Comparison of ENCODE assay signal across 8 mouse cellular contexts in genomic region chr15:81480977-81481379, GRCm38 (mm10). TPM values are rescaled to one million over a fixed set of nuclear protein-coding genes. Genes with fewer than 3 reads are reported as not detected.
A peak's percentile ranks its signal among the peaks of the same experiment; 100 is the strongest.
DNase-seq lines count a peak whose midpoint lies in the region; ATAC-seq and TF ChIP-seq lines count a peak whose summit lies in the region.

No protein-coding gene starts in this region.

- no peaks in the 10 kb centered on the region for H3K9me3 ChIP-seq in CH12.LX (replicated peaks; ENCODE audit: low read length)
- no peaks in the 10 kb centered on the region for H3K9me3 ChIP-seq in embryonic facial prominence, embryonic 10.5 days
- no peaks in the 10 kb centered on the region for H3K9me3 ChIP-seq in heart, embryonic 16.5 days (replicated peaks; ENCODE audit: control insufficient read depth, low read length)
- H3K9me3 ChIP-seq in megakaryocyte, embryonic 14.5 days = peaks cover 6% of the 10 kb centered on the region

- in situ Hi-C loops in CH12.LX (cut with MboI; ENCODE audit: low pct_ligation_motif_present, low pct_unique_long_range_greater_than_20kb, low sequenced_read_pairs) = loop anchor here (10.0 kb wide), 1 partner anchor 104 kb away; the partner anchor contains the start of gene Ep300

- H3K9ac ChIP-seq in CH12.LX (ENCODE audit: insufficient read depth, low read depth) = peak overlapping the region; percentile 12; the same call in 1 of the 2 replicates
- H3K9ac ChIP-seq in heart, embryonic 16.5 days (ENCODE audit: low read length) = peak overlapping the region; percentile 8

- peak overlapping the region in 2 of 3 experiments; percentile 17 to 37 for H3K4me3 ChIP-seq in CH12.LX (replicated peaks in 1 of 3; ENCODE audit: low read depth in 2 of 3, low read length in 2 of 3, poor library complexity in 1 of 3)
- peak overlapping the region; percentile 46 for H3K4me3 ChIP-seq in embryonic facial prominence, embryonic 10.5 days
- peak overlapping the region; percentile 48 for H3K4me3 ChIP-seq in heart, embryonic 16.5 days (ENCODE audit: low read length)
- H3K4me3 ChIP-seq in megakaryocyte, embryonic 14.5 days (replicated peaks) = peak overlapping the region; percentile 89

- DNase-seq in CH12.LX (ENCODE audit: extremely low read depth) = peak; percentile 33
- peak; percentile 54 for DNase-seq in embryonic facial prominence, embryonic 10.5 days (ENCODE audit: low spot score)
- peak; percentile 72 to 75 for DNase-seq in kidney, postnatal 36 days
- peak; percentile 21 to 47 for DNase-seq in spleen, postnatal 14 days (ENCODE audit: low spot score in 2 of 2)
- no peak for DNase-seq in layer of hippocampus, postnatal 25 days (ENCODE audit: extremely low spot score in 1 of 2, low spot score in 1 of 2)

- no peaks in the 10 kb centered on the region for H3K79me2 ChIP-seq in CH12.LX (replicated peaks; ENCODE audit: control insufficient read depth, extremely low read depth, insufficient read depth, poor library complexity, severe bottlenecking)

- 14% methylated on average over 13 of the region's 13 CpGs for WGBS in embryonic facial prominence, embryonic 10.5 days
- 15% methylated on average over 13 of the region's 13 CpGs for WGBS in heart, embryonic 16.5 days

- H3K27me3 ChIP-seq in CH12.LX (replicated peaks) = no peaks in the 10 kb centered on the region
- no peaks in the 10 kb centered on the region for H3K27me3 ChIP-seq in embryonic facial prominence, embryonic 10.5 days (replicated peaks; ENCODE audit: low read depth, poor library complexity, severe bottlenecking)
- H3K27me3 ChIP-seq in heart, embryonic 16.5 days (ENCODE audit: control insufficient read depth, insufficient read depth, low read length) = no peaks in the 10 kb centered on the region
- H3K27me3 ChIP-seq in megakaryocyte, embryonic 14.5 days (replicated peaks) = no peaks in the 10 kb centered on the region

- TF ChIP-seq EP300 in CH12.LX (IDR thresholded peaks at IDR 0.05; ENCODE audit: low read length) = no peak

- no peak for TF ChIP-seq RAD21 in CH12.LX (IDR thresholded peaks at IDR 0.05; ENCODE audit: low read depth, low read length)

- dilution Hi-C loops in CH12.LX (cut with MboI; ENCODE audit: extremely low pct_ligation_motif_present, extremely low pct_unique_long_range_greater_than_20kb, low sequenced_read_pairs) = no loop called here

- H3K27ac ChIP-seq in CH12.LX (ENCODE audit: insufficient read depth, low read depth) = no peak overlapping the region
- H3K27ac ChIP-seq in embryonic facial prominence, embryonic 10.5 days (replicated peaks) = no peak overlapping the region
- no peak overlapping the region for H3K27ac ChIP-seq in heart, embryonic 16.5 days (ENCODE audit: low read length)

- no peak for TF ChIP-seq CTCF in CH12.LX (conservative IDR thresholded peaks at IDR 0.05 in 1 of 2, IDR thresholded peaks at IDR 0.05 in 1 of 2; ENCODE audit: low read depth in 2 of 2, low read length in 2 of 2)

- peak; percentile 63; the same call in 1 of the 2 replicates for TF ChIP-seq POLR2A in CH12.LX (IDR thresholded peaks at IDR 0.05; ENCODE audit: low read depth, low read length)

- ATAC-seq in activated CD4-positive, CD25-positive, alpha-beta regulatory T cell, adult 4 months = peak; percentile 84
- no peak for ATAC-seq in heart, embryonic 16.5 days (replicated peaks; ENCODE audit: extremely low read depth, insufficient read depth, low FRiP score)

- peaks cover 0 to 3% of the 10 kb centered on the region in 2 experiments; a peak in 1 of 4 replicates for H3K4me1 ChIP-seq in CH12.LX (ENCODE audit: control insufficient read depth in 1 of 2, insufficient read depth in 2 of 2)
- H3K4me1 ChIP-seq in embryonic facial prominence, embryonic 10.5 days = peaks cover 11% of the 10 kb centered on the region
- H3K4me1 ChIP-seq in heart, embryonic 16.5 days (ENCODE audit: control insufficient read depth, insufficient read depth, low read length) = peaks cover 2% of the 10 kb centered on the region; the same call in 1 of the 2 replicates
- peaks cover 45% of the 10 kb centered on the region for H3K4me1 ChIP-seq in megakaryocyte, embryonic 14.5 days

- H3K36me3 ChIP-seq in CH12.LX (replicated peaks in 1 of 2; ENCODE audit: control insufficient read depth in 1 of 2, insufficient read depth in 1 of 2, low read length in 1 of 2) = peaks cover 0 to 6% of the 10 kb centered on the region in 2 experiments
- H3K36me3 ChIP-seq in embryonic facial prominence, embryonic 10.5 days (replicated peaks) = peaks cover 5% of the 10 kb centered on the region; the same call in 1 of the 2 replicates
- no peaks in the 10 kb centered on the region for H3K36me3 ChIP-seq in heart, embryonic 16.5 days (ENCODE audit: control insufficient read depth, insufficient read depth)
- peaks cover 13% of the 10 kb centered on the region for H3K36me3 ChIP-seq in megakaryocyte, embryonic 14.5 days (replicated peaks; ENCODE audit: low read length)

- peak overlapping the region; percentile 41 for H3K4me2 ChIP-seq in CH12.LX (ENCODE audit: insufficient read depth, low read depth, poor library complexity, severe bottlenecking)
- H3K4me2 ChIP-seq in heart, embryonic 16.5 days (ENCODE audit: low read depth, low read length) = peak overlapping the region; percentile 69

TF ChIP-seq in CH12.LX, 34 proteins besides CTCF, POLR2A, EP300 and RAD21:
- TF ChIP-seq HCFC1 (IDR thresholded peaks at IDR 0.05; ENCODE audit: low read depth, low read length) (no peak), KAT2A (IDR thresholded peaks at IDR 0.05; ENCODE audit: insufficient replicate concordance, low read length) (no peak), TBP (conservative IDR thresholded peaks at IDR 0.05; ENCODE audit: low read depth, low read length) (0 out of 2 replicates have a peak, but pooled peaks have one; percentile 22), MAFK (IDR thresholded peaks at IDR 0.05; ENCODE audit: insufficient replicate concordance, low read length) (no peak), USF2 (conservative IDR thresholded peaks at IDR 0.05; ENCODE audit: low read depth, low read length) (no peak), ETS1 (conservative IDR thresholded peaks at IDR 0.05; ENCODE audit: low read depth, low read length) (no peak), TCF12 (IDR thresholded peaks at IDR 0.05; ENCODE audit: low read depth, low read length) (no peak; the same call in 1 of the 2 replicates), MAX (IDR thresholded peaks at IDR 0.05; ENCODE audit: low read length) (no peak), BHLHE40 (IDR thresholded peaks at IDR 0.05; ENCODE audit: low read depth, low read length) (peak; percentile 53; the same call in 1 of the 2 replicates), MXI1 (IDR thresholded peaks at IDR 0.05; ENCODE audit: low read depth, low read length) (peak; percentile 32; the same call in 1 of the 2 replicates), ZNF384 (IDR thresholded peaks at IDR 0.05; ENCODE audit: low read depth, low read length) (no peak)

RNA-seq across cellular contexts. Expression of gene Rbx1, which starts 14.9 kb away (rescaled TPM):
- total RNA-seq in CH12.LX (2012; rRNA removed) = 238 and 249 TPM in 2 replicates
- 177 and 178 TPM in 2 replicates for total RNA-seq in CH12.LX (2014; rRNA removed)
- 151 and 184 TPM in 2 replicates for polyA plus RNA-seq in CH12.LX (2012; ENCODE audit: insufficient read length, low read depth)
- 100 to 1,000 TPM; 323 to 363 TPM for polyA plus RNA-seq in activated CD4-positive, CD25-positive, alpha-beta regulatory T cell, adult 4 months (2017; shearing (Covaris generic))
- 622 and 633 TPM in 2 replicates for polyA plus RNA-seq in embryonic facial prominence, embryonic 10.5 days (2016; fragmentation: Nextera tagmentation; extraction: Ambion mirVana)
- polyA plus RNA-seq in heart, embryonic 16.5 days (2015; fragmentation: Nextera tagmentation; extraction: Ambion mirVana) = 344 TPM in 2 replicates
- polyA plus RNA-seq in megakaryocyte, embryonic 14.5 days (2012; ENCODE audit: insufficient read depth, low replicate concordance) = 14.1 and 67.6 TPM in 2 replicates
- 100 to 1,000 TPM; 124 to 153 TPM for total RNA-seq in layer of hippocampus, postnatal 25 days (2021)

Comparison
In these comparisons a context has a peak if more than half of its experiments do, and no peak if none do; other contexts are left out.
1. DNase-seq: peak in CH12.LX (single experiment), embryonic facial prominence, embryonic 10.5 days (single experiment), kidney, postnatal 36 days (2 of 2) and spleen, postnatal 14 days (2 of 2); none in layer of hippocampus, postnatal 25 days (0 of 2).
2. H3K4me3 ChIP-seq: peak in every context shown above with its lines; median percentile 89 in megakaryocyte, embryonic 14.5 days; 48 in heart, embryonic 16.5 days; 46 in embryonic facial prominence, embryonic 10.5 days; 27 in CH12.LX.